Mouse (Mus musculus): ENCODE results near the gene Pltp.

The Pltp gene

GRCm38 (mm10) chr2:164857101-164857821, at the start of gene Pltp:
TSS of gene Pltp (minus strand) at chr2:164857711.
- peak; percentile 59 for DNase-seq (ENCODE audit: low spot score)

- DNase-seq (ENCODE audit: low spot score) = no peak
Observed at GRCm38 (mm10) chr2:164906071-164906470, 48.6 kb upstream of the Pltp start.

GRCm38 (mm10) chr2:164903496-164903895, 46.0 kb upstream of the Pltp start:
- no peak for DNase-seq (ENCODE audit: low spot score)

GRCm38 (mm10) chr2:164901380-164901779, 43.9 kb upstream of the Pltp start:
- no peak for DNase-seq (ENCODE audit: low spot score)

GRCm38 (mm10) chr2:164899723-164900459, 42.4 kb upstream of the Pltp start:
- DNase-seq (ENCODE audit: low spot score) = peak; percentile 72

GRCm38 (mm10) chr2:164899034-164899433, 41.5 kb upstream of the Pltp start:
- DNase-seq (ENCODE audit: low spot score) = no peak

GRCm38 (mm10) chr2:164898008-164898407, 40.5 kb upstream of the Pltp start:
- no peak for DNase-seq (ENCODE audit: low spot score)

- no peak for DNase-seq (ENCODE audit: low spot score)
Observed at GRCm38 (mm10) chr2:164895885-164896284, 38.4 kb upstream of the Pltp start.

GRCm38 (mm10) chr2:164894644-164895043, 37.1 kb upstream of the Pltp start:
- DNase-seq (ENCODE audit: low spot score) = no peak

GRCm38 (mm10) chr2:164894048-164894447, 36.5 kb upstream of the Pltp start:
- DNase-seq (ENCODE audit: low spot score) = no peak

- DNase-seq (ENCODE audit: low spot score) = no peak
Observed at GRCm38 (mm10) chr2:164892696-164893216, 35.2 kb upstream of the Pltp start.

GRCm38 (mm10) chr2:164891908-164892695, 34.6 kb upstream of the Pltp start:
- no peak for DNase-seq (ENCODE audit: low spot score)

- DNase-seq (ENCODE audit: low spot score) = no peak
Observed at GRCm38 (mm10) chr2:164891056-164891834, 33.7 kb upstream of the Pltp start.

GRCm38 (mm10) chr2:164890411-164891049, 33.0 kb upstream of the Pltp start:
- DNase-seq (ENCODE audit: low spot score) = no peak

- no peak for DNase-seq (ENCODE audit: low spot score)
Observed at GRCm38 (mm10) chr2:164889960-164890359, 32.4 kb upstream of the Pltp start.

GRCm38 (mm10) chr2:164888996-164889395, 31.5 kb upstream of the Pltp start:
- no peak for DNase-seq (ENCODE audit: low spot score)

- no peak for DNase-seq (ENCODE audit: low spot score)
Observed at GRCm38 (mm10) chr2:164886617-164887016, 29.1 kb upstream of the Pltp start.

- DNase-seq (ENCODE audit: low spot score) = no peak
Observed at GRCm38 (mm10) chr2:164885788-164886187, 28.3 kb upstream of the Pltp start.

GRCm38 (mm10) chr2:164882619-164883018, 25.1 kb upstream of the Pltp start:
- DNase-seq (ENCODE audit: low spot score) = no peak

GRCm38 (mm10) chr2:164879568-164880277, 22.2 kb upstream of the Pltp start:
- DNase-seq (ENCODE audit: low spot score) = peak; percentile 96

- DNase-seq (ENCODE audit: low spot score) = peak; percentile 90
Observed at GRCm38 (mm10) chr2:164879228-164879567, 21.7 kb upstream of the Pltp start, which contains the start of gene Pcif1. TSS of gene Pcif1 (plus strand) at chr2:164879304.
